Mouse (Mus musculus) small intestine, adult 2 months (tissue): ENCODE data around the gene Slc37a1.

Experiments
- CTCF ChIP-seq: fragments of 200-500 bp; IDR thresholded peaks from 2 replicates; pipeline ENCODE4 v1.5.1; 2012; ENCODE audit warnings: low read depth, mild to moderate bottlenecking, control low read depth, inconsistent platforms, low read length, moderate library complexity, mixed read lengths; ENCODE audit not compliant: insufficient replicate concordance, insufficient read length; ENCODE audit errors: extremely low read depth
- POLR2A ChIP-seq: fragments of 200-500 bp; IDR thresholded peaks from 2 replicates; pipeline ENCODE4 v1.6.1; 2012; ENCODE audit warnings: low read depth, mild to moderate bottlenecking, control low read depth, inconsistent platforms, low read length, moderate library complexity

GRCm38 (mm10) chr17:31351984-31352383 is 65.4 kb downstream of the Slc37a1 start:
- no peak for TF ChIP-seq CTCF
- no peak for TF ChIP-seq POLR2A
